Mouse (Mus musculus) layer of hippocampus, adult 2 months (tissue): ENCODE results near the gene 4930430A15Rik. TPM values are rescaled to one million over a fixed set of nuclear protein-coding genes. Genes with fewer than 3 reads are reported as not detected.

Experiments
- DNase-seq, 2 experiments: peaks; one replicate each; pipeline ENCODE4 v3.0.0; 2022; ENCODE audit warnings: low spot score in 2 of 2
- H3K27ac ChIP-seq: fragments of 200-600 bp; 2 replicates; pipeline ENCODE4 v1.8.1; 2022
- H3K4me3 ChIP-seq: fragments of 200-600 bp; 2 replicates; pipeline ENCODE4 v1.8.1; 2022; ENCODE audit warnings: mild to moderate bottlenecking
- CTCF ChIP-seq: fragments of 200-600 bp; conservative IDR thresholded peaks from 2 replicates; pipeline ENCODE4 v1.8.1; 2022; ENCODE audit warnings: antibody characterized with exemption, mild to moderate bottlenecking, moderate library complexity
- long read RNA-seq, 2 experiments: library from polyadenylated mRNA; stranded (forward); transcript quantifications; one replicate each; pipeline ENCODE4 v2.0.0; 2021; ENCODE audit warnings: borderline mapping rate in 2 of 2
- total RNA-seq, 2 experiments: library from RNA; stranded (reverse); gene quantifications; 2 replicates each; pipeline ENCODE4 v1.2.3; 2021

The 4930430A15Rik gene
- not detected for total RNA-seq
- long read RNA-seq, experiment 1 = 0 reads
- long read RNA-seq, experiment 2 = 0 reads

GRCm38 (mm10) chr2:111229502-111229901 is at the start of gene 4930430A15Rik:
Gene 4930430A15Rik (minus strand): TSS chr2:111229602.
- H3K4me3 ChIP-seq = no peak within 1 kb of the TSS
- no peak for TF ChIP-seq CTCF

GRCm38 (mm10) chr2:111274006-111274405 is 44.6 kb upstream of the 4930430A15Rik start, which contains the start of gene Olfr1277:
Gene Olfr1277 (minus strand): TSS chr2:111274106.
- H3K27ac ChIP-seq = no peak within 1 kb of the TSS
- DNase-seq = no peak
- no peak within 1 kb of the TSS for H3K4me3 ChIP-seq
- no peak for TF ChIP-seq CTCF

More at GRCm38 (mm10) chr2:111229502-111229901, at the start of gene 4930430A15Rik:
- no peak within 1 kb of the TSS for H3K27ac ChIP-seq
- DNase-seq = no peak

GRCm38 (mm10) chr2:111254216-111254615 is 24.8 kb upstream of the 4930430A15Rik start, which contains the start of gene Olfr1276:
Gene Olfr1276 (plus strand): TSS chr2:111254516.
- TF ChIP-seq CTCF = no peak
- no peak for DNase-seq
- no peak within 1 kb of the TSS for H3K27ac ChIP-seq
- no peak within 1 kb of the TSS for H3K4me3 ChIP-seq

GRCm38 (mm10) chr2:111235186-111235585 is 5.8 kb upstream of the 4930430A15Rik start, which contains the start of gene Olfr1275:
Gene Olfr1275 (minus strand): TSS chr2:111235286.
- DNase-seq = no peak
- Histone ChIP-seq H3K4me3 (no peak within 1 kb of the TSS), H3K27ac (no peak within 1 kb of the TSS)
- no peak for TF ChIP-seq CTCF

GRCm38 (mm10) chr2:111182068-111182467 is 47.3 kb downstream of the 4930430A15Rik start:
- no peak for TF ChIP-seq CTCF
- Histone ChIP-seq H3K27ac (no peak overlapping the region), H3K4me3 (no peak overlapping the region)
- no peak for DNase-seq

- Histone ChIP-seq H3K27ac (no peak within 1 kb of the TSS), H3K4me3 (no peak within 1 kb of the TSS)
- no peak for TF ChIP-seq CTCF
- no peak for DNase-seq
Observed at GRCm38 (mm10) chr2:111152836-111153235, 76.6 kb downstream of the 4930430A15Rik start, which contains the start of gene Gm15130. Gene Gm15130 (minus strand): TSS chr2:111152936.

GRCm38 (mm10) chr2:111135739-111136138 is 93.7 kb downstream of the 4930430A15Rik start:
- TF ChIP-seq CTCF = no peak
- no peak overlapping the region for H3K27ac ChIP-seq
- no peak overlapping the region for H3K4me3 ChIP-seq
- DNase-seq = no peak

Other genes with a start within 250 kb of the 4930430A15Rik start
- gene Gm13941, start 123.6 kb downstream of the 4930430A15Rik start, total RNA-seq = not detected
- gene Gm15130, start 76.7 kb downstream of the 4930430A15Rik start, total RNA-seq = not detected
- not detected for gene Olfr1275, start 5.7 kb upstream of the 4930430A15Rik start, total RNA-seq
- gene Olfr1276, start 24.9 kb upstream of the 4930430A15Rik start, total RNA-seq = not detected
- not detected for gene Olfr1277, start 44.5 kb upstream of the 4930430A15Rik start, total RNA-seq
- not detected for gene Olfr1278, start 60.5 kb upstream of the 4930430A15Rik start, total RNA-seq
- not detected for gene Olfr1279, start 71.0 kb upstream of the 4930430A15Rik start, total RNA-seq
- not detected for gene Olfr1280, start 84.4 kb upstream of the 4930430A15Rik start, total RNA-seq
- not detected for gene Olfr1281, start 96.9 kb upstream of the 4930430A15Rik start, total RNA-seq
- gene Olfr1282, start 106.5 kb upstream of the 4930430A15Rik start, total RNA-seq = not detected
- gene Olfr1283, start 137.2 kb upstream of the 4930430A15Rik start, total RNA-seq = not detected
- not detected for gene Olfr1284, start 145.9 kb upstream of the 4930430A15Rik start, total RNA-seq
- gene Olfr1286, start 193.5 kb upstream of the 4930430A15Rik start, total RNA-seq = not detected
- not detected for gene Olfr1287, start 219.5 kb upstream of the 4930430A15Rik start, total RNA-seq
- gene Olfr1288, start 244.5 kb upstream of the 4930430A15Rik start, total RNA-seq = not detected